Mouse (Mus musculus) cerebellum, adult 2 months (tissue): Measurements from ENCODE around the gene Nup188.

Experiments
- CTCF ChIP-seq: fragments of 200-500 bp; IDR thresholded peaks from 2 replicates; pipeline ENCODE4 v1.5.1; 2011; ENCODE audit warnings: low read depth, mild to moderate bottlenecking, control low read depth, low read length, moderate library complexity, borderline replicate concordance; ENCODE audit not compliant: insufficient read depth
- POLR2A ChIP-seq: fragments of 200-500 bp; IDR thresholded peaks from 2 replicates; pipeline ENCODE4 v1.6.1; 2011; ENCODE audit warnings: low read length, control low read depth, borderline replicate concordance; ENCODE audit not compliant: insufficient read depth

DNA sequence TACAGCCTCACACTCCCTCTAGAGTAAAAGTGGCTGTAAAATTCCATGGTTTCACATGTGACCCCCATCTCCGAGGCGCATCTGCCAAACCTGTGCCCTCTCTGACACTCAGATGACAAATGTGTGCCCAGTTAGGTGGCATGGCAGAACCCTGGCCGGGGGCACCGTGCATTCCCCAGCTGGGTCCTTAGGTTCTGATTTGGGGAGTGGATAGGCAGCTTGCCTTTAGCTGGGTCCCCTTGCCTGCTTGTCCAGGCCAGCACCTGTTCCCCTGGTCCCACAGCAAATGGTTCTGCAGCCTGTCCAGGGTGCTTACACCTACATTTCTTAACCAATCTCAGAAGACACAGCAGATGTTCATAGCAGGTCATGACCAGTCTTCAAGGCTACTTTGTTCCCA, 42.8 kb upstream of the Nup188 start:
- TF ChIP-seq CTCF (no peak), POLR2A (no peak)
